Mouse (Mus musculus) C2C12 (cell line): ENCODE data around the gene Pacsin3.

Experiments used
- CTCF ChIP-seq: IDR thresholded peaks from one replicate; pipeline ENCODE4 v1.5.1; 2011; ENCODE audit not compliant: control insufficient read depth, insufficient read depth, insufficient read length
- FOSL1 ChIP-seq: IDR thresholded peaks from one replicate; pipeline ENCODE4 v1.8.0; 2011; ENCODE audit warnings: mild to moderate bottlenecking, low read length; ENCODE audit not compliant: poor library complexity, insufficient read depth, severe bottlenecking
- MAX ChIP-seq: IDR thresholded peaks from one replicate; pipeline ENCODE4 v1.6.1; 2011; ENCODE audit warnings: mild to moderate bottlenecking, control low read depth
- MYOG ChIP-seq: IDR thresholded peaks from one replicate; pipeline ENCODE4 v1.6.1; 2011; ENCODE audit not compliant: control insufficient read depth, insufficient read length; ENCODE audit errors: extremely low read depth
- USF1 ChIP-seq: IDR thresholded peaks from one replicate; pipeline ENCODE4 v1.6.1; 2011; ENCODE audit warnings: low read depth, mild to moderate bottlenecking, control low read depth, moderate library complexity

DNA sequence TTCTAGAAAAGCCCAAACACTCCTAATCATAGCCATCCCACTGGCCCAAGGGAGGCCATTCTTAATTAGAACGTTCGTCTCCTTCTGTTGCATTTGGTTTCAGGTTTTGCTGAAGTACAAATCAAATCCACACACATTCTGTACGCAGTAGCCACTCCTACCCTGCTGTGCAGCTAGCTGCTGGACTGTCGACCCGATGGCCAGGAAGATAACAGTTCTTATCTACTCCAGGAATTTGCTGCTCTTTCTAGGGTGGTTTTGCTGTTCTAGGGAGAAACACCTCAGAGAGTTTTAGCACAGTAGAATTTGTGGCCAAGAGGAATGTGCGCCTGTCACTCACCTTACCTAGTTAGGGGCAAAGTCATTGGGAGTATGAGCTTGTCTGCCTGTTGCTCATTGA lies 31.8 kb downstream of the Pacsin3 start:
- TF ChIP-seq FOSL1 (no peak), CTCF (no peak), USF1 (no peak), MAX (no peak), MYOG (no peak)
